Mouse (Mus musculus): ENCODE data around the gene Fbxw4. TPM values are rescaled to one million over a fixed set of nuclear protein-coding genes. Genes with fewer than 3 reads are reported as not detected.

The Fbxw4 gene
- total RNA-seq, 2 experiments from 2014 or later: 34.4 to 35.9 TPM

DNA sequence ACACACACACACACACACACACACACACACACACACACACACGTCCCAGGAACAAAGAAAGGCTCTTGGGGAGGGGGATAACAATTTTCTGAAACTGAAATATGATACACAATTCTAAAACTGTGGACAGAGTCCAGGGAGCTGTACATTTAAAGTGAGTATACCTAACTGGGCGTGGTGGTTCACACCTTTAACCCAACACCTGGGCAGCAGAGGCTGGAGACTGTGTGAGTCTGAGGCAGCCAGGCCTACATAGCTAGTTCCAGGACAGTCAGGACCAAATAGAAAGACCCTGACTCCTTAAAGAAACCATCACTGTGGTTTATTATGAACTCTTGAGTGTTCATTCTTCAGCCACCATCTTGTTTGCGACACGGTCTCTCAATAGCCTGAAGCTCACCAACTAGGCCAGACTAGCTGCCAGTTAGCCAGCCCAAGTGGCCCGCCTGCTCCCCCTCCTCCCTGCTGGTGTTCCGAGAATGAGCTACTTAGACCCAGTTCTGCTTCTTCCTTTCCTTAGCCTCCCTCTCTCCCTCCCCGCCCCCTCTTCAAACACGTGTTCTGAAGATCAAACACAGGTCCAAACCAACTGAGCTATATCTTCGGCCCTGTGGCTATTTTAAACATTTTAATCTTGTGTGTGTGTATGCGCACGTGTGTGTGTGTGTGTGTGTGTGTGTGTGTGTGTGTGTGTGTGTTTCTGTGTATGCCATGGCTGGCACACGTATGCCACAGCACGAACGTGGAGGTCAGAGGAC lies 40.2 kb downstream of the Fbxw4 start:
- intact Hi-C loops (cut with DNase I): no loop called here
- DNase-seq (ENCODE audit: low spot score in 2 of 2): no peak

DNA sequence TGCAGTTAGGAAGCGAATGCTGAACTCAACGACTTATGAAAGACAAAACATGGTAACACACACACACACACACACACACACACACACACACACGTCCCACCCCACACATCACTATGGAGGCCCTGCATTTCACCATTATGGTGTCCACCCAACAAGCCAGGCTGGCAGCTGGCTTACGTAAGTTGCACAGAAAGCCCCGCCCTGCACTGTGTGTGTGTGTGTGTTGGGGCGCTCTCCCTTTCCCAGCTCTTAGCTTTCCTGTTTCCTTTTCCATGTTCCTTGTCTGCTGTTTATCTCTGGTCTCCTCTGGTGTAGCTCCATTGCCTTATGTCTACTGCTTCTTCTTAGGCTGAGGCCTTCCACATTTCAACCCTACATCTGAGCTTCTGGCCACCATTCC lies 41.9 kb downstream of the Fbxw4 start:
- intact Hi-C loops (cut with DNase I): no loop called here
- no peak for DNase-seq (ENCODE audit: low spot score in 2 of 2)

DNA sequence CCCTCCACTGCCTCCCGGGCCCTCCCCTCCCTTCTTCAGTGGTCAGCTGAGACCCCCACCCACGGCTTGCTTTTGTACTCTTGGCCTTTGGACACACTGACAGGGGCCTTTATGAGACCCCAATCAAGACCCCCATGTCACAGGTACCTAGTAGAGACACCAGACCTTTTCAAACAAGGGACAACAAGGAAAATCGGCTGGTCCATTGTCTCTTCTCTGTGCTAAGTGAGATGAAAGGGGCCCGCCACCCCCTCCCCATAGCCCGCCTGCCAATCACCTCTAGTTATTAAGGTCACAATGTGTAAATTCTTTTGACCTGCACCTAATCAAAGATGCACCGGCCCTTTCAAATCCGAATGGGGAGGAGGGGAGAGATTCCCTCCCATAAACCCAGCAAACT lies 43.4 kb downstream of the Fbxw4 start:
- no peak for DNase-seq (ENCODE audit: low spot score in 2 of 2)
- intact Hi-C loops (cut with DNase I): no loop called here

DNA sequence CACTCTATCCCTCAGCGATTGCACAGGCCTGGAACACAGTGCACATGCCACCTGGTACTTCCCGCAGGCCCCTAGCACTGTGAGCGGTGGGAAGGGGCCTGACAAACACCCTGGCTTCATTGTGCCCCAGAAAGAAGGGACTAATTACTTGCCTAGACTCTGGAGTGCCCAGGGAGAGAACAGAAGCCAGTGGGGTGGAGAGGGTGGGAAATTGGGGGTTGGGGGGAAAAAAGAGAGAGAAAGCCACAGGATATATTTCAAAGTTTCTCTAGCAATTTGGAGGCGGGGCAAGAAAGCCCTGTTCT lies 43.9 kb downstream of the Fbxw4 start:
- intact Hi-C loops (cut with DNase I): no loop called here
- no peak for DNase-seq (ENCODE audit: low spot score in 2 of 2)

DNA sequence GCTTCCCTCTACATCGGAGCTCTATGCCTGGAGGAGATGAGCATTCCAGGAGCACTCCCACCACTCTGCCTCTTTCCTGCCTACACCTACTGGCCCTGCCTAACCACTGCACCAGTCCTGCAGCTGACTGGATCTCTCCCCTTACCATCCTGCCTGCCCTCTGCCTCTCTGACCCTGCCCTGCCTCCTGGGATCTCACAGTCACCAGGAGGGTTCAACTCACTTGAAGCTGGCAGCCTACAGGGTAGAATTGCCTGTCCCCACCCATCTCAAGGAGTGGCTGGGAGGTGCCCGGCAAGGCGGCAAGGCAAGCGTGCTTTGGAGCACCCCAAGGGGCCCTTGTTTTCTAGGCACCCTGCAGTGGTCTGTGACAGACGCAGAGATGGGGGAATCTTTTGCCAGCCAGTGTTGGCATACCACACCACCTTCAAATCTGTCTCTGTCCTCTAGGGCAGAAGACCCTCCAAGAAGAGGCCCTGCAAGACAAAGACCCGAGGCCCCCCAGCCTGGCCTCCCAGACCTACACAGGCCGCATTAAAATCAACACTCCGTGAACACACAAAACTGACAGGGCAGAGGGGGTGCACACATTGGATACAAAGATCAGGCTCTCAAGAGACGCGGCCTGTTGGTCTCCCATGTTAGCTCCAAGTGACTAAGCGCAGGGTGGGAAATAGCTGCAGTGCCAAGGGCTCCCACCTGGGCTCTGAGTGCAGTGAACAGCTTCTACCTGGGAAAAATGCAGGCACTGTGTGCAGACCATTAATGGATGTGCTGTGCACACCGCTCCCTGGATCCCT lies 44.5 kb downstream of the Fbxw4 start:
- intact Hi-C loops (cut with DNase I): no loop called here

DNA sequence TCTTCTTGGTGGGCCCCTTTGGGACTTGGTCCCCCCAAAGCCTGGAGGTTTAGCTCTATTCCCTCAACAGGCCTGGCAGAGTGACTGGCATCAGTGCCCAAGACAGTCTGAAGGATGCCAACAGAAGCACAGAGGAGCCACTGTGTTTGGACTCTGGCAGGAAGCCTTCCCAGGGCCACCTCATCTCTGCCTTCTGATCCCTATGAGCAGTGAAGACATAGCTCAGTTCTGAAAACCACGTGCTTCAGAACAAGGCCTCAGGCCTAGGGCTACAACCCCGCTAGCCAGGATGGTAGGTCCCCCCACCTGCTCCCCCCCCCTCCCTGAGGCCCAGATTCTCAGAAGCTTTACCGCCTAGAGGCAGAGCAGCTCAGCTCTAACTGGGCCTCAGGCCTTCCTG lies 45.2 kb downstream of the Fbxw4 start:
- DNase-seq (ENCODE audit: low spot score in 2 of 2): no peak
- intact Hi-C loops (cut with DNase I): no loop called here

More for the DNA sequence above, 44.5 kb downstream of the Fbxw4 start:
- no peak for DNase-seq (ENCODE audit: low spot score in 2 of 2)

DNA sequence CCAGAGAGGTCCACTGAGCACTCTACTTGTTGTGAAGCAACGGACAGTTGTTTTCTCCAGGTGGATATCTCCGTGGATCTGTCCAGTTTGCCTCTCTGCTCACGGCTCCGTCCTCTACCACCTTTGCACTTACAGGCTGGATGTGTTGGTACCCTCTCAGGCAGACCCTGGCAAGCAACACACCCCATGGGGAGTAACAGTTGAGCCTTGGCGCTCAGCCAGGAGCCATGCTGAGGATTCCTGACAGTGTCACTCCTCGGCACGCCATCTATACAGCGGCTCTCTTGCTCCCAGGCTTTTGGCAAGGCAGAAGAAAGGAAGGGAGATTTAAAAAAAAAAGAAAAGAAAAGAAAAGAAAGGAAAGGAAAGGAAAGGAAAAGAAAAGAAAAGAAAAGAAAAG lies 45.7 kb downstream of the Fbxw4 start:
- DNase-seq (ENCODE audit: low spot score in 2 of 2): no peak
- intact Hi-C loops (cut with DNase I): no loop called here

DNA sequence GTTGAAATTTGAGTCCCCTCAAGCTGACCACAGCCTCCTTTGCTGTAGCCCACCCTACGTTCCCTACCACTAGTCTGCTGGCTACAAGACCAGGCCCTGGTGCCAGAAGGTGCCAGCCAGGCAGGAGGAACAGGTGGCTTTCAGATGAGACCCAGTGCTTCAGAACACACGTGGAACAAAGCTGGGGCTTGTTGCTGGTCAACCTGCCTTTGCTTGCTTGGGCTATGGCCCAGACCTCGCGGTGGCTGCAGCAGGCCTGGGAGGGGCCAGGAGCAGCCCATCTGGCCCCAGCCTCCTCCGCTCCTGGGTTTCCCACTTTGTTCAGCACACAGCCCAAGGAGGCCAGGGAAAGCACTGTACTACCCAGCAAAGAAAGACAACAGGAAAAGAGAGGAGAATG lies 49.3 kb downstream of the Fbxw4 start:
- no peak for DNase-seq (ENCODE audit: low spot score in 2 of 2)
- intact Hi-C loops (cut with DNase I): no loop called here

DNA sequence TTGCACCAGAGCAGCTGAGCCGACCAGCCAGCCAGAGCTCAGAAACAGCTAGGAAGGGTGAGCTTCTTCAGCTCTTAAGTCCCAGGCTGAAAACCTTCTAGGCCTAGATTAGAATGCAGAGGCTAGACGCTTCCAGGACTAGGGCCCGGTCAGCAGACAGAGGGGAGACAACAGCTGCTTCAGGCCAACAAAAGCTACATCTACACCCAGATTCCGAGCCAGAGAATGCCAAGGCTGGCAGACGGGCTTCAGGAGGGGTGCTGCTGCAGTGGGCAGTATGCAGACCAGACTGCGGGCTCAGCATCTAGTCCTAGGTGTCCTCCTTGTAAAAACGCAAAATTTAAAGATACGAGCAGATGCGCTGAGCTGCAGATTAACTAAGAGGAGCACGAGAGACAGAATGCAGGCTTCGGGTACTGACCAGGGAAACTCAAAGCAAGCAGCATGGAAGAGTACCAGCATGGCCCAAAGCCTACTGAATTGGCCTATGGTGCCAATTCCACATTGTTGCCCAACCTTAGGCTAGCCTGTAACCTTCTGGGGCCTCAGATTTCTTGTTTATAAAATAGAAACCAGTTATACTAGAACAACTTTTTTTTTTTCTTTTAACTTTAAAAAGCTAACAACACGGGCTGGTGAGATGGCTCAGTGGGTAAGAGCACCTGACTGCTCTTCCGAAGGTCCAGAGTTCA lies 51.3 kb downstream of the Fbxw4 start:
- intact Hi-C loops (cut with DNase I): no loop called here

DNA sequence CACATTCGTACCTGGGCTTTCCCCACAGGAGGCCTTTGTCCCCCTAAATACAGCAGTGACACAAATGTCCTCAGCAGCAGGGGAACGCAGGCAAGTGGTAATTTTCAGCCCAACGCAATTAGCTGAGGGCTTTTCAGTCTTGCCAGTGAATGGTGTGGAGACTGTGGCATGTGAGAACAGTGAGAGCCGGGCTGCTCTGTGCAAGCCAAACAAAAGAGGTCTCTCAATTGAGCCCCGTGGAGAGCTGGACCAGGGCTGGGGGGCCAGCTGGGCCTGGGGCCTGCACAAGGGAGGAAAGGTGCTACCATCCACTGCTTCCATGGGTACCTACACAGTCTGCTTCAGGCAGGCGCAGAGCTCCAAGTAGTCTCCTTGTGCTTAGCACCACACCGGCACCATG lies 52.6 kb downstream of the Fbxw4 start:
- intact Hi-C loops (cut with DNase I): no loop called here
- no peak for DNase-seq (ENCODE audit: low spot score in 2 of 2)

More for the DNA sequence above, 51.3 kb downstream of the Fbxw4 start:
- no peak for DNase-seq (ENCODE audit: low spot score in 2 of 2)

DNA sequence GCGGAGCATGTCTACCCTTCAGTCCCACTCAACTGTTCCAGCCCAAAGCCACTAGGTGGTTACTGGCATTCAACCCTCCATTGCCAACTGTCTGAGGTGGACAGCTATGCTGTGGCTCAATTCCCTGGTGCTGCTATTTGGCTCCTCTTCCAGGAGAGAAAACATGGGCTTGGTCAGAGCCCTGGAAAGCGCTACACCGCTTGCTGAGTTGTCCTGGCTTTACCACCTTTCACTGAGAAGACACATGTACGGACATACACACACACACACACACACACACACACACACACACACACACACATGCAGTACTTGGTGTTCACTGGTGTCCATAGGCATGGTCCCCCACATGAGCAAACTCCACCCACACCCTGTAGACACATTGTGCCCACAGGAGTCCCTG lies 53.4 kb downstream of the Fbxw4 start:
- DNase-seq (ENCODE audit: low spot score in 2 of 2): no peak
- intact Hi-C loops (cut with DNase I): no loop called here

DNA sequence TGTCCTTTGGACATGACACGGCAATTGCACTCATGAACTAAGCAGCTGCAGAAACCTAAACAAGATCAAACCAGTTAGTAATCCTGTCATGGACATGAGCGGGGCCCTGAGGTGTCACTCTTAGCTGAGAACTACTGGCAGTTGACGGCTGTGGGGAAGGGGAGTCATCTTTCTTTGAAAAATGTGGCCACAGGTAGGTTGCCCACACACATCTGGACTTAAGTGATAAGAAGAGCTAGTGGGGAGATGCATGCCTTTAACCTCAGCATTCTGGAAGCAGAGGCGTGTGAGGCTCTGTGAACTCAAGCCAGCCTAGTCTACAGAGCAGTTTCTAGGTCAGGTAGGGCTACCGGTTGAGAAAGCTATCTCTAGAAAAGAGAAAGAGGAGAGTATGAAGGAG lies 57.5 kb downstream of the Fbxw4 start:
- intact Hi-C loops (cut with DNase I): no loop called here
- DNase-seq (ENCODE audit: low spot score in 2 of 2): no peak

DNA sequence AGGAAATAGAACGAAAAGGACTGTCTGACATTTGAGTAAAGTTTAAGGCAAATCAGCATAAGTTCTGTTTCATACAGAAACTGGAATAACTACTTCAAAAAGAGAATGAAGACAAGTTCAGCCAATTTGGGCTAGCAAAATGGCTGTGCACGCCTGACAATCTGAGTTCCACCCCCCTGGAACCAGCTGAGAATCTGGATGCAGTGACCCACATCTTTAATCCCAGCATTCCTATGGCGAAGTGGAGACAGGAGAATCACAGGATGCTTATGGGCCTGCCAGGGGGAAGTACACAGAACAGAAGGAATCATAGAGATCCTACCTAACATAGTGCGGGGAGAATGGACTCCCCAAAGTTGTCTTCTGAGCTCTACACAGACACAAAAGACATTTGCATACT lies 63.0 kb downstream of the Fbxw4 start:
- no peak for DNase-seq (ENCODE audit: low spot score in 2 of 2)
- intact Hi-C loops (cut with DNase I): no loop called here

DNA sequence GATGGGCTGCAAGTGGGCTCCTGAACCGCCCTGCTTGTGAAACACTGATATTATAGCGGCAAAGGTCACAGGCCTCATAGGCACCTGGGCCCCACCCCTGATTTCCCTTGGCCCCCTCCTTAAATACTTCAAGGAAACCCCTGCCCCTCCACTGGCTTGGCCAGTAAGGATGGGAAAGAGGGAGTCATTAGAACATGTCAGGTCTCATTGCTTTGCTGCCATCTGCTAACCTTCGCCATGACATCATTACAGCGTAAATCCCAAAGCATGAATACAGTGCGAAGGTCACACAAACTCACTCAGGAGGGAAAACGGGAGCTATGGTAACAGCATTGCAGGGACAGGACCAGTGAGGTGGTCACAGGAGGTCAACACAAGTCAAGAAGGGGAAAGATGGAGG lies 63.7 kb downstream of the Fbxw4 start:
- no peak for DNase-seq (ENCODE audit: low spot score in 2 of 2)
- intact Hi-C loops (cut with DNase I): no loop called here

DNA sequence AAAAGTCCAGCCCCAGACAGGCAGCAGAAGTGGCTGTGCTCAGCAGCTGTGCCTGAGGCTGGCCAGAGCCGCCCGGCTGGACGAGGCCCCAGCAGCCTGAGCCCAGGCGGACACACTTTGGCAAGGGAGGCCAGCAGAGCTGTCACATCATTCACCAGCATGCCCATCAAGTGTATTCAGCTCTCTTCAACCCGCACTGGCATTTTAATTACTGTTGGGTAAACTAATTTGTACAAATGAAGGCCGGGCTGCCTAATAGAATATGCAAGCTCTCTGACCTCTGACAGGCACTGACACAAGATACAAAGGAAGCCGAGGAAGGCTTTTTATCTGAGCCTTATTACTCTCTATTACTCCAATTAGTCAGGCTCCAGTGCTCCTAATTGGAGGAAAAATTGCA lies 64.1 kb downstream of the Fbxw4 start:
- DNase-seq (ENCODE audit: low spot score in 2 of 2): no peak
- intact Hi-C loops (cut with DNase I): no loop called here

DNA sequence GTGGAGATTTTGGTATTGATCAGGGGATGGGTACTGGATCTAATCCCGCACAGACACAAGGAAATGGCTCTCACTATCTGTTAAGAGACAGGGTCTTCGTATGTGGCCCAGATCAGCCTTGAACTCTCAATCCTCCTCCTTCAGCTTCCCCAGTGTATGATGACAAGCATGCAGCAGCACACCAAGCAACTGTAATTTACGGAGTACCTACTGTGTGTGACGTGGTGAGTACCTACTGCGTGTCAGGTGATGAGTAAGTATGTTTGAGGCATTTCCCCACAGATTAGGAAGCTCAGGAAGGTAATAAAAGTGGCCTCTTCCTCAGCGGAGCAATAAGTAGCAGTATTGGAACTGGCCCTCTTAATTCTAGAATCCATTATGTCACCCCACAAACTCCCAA lies 64.6 kb downstream of the Fbxw4 start:
- intact Hi-C loops (cut with DNase I): no loop called here
- no peak for DNase-seq (ENCODE audit: low spot score in 2 of 2)

DNA sequence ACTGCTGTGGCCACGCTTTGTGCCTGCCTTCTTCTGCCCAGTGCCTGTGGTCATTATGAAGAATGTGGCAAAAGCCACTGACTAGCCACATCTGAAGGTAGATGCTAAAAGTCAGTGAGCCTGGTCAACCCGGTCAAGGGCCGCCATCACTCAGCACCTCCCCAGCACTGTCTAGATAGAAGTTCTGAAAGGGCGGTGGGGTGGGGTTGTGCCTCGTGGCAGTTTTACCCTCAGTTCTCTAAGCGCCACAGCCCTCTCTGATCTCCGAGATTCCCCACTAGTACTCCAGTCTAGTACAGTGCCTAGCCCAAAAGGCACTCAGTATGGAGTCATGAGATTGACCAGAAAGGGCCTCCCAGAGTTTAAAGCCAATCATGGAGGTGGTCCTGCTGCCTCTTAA lies 66.0 kb downstream of the Fbxw4 start:
- intact Hi-C loops (cut with DNase I): no loop called here
- DNase-seq (ENCODE audit: low spot score in 2 of 2): no peak

DNA sequence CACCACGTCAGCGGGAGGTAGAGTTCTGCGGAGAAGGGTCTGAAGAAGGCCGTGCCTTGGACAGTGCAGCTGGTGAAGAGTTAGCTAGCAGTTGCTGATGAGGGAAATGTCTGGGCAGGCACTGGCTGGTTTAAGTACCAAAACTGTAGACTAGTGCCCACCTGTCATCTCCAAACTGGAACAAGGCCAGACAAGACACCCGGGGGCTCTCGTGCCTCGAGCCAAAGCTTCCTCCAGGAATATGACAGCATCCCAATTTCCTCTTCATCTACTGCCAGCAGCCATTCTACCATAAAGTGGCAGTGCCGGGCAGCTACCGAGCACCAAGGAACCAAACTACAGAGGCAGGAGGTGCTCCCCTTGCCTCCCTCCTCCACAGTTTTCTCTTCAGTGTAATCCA lies 67.2 kb downstream of the Fbxw4 start:
- intact Hi-C loops (cut with DNase I): no loop called here
- no peak for DNase-seq (ENCODE audit: low spot score in 2 of 2)

DNA sequence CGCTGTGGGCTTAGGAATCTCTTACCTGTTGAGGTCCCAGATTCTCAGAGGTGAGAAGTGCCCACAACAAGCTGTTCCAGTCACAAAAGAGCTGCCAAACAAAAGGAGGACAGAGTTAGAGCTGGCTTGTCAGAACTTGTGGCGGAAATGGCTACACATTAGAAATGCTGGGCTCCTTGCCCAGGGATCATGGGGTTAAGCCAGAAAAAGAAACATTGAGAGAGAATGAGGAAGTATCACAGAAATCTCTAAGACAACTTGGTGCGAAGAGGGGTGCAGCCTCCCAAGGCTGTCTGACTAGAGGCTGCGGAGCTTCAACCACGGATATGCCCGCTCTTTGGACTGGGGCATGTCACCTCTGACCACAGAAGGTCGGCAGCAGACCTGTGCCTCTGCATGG lies 68.4 kb downstream of the Fbxw4 start:
- intact Hi-C loops (cut with DNase I): no loop called here
- DNase-seq (ENCODE audit: low spot score in 2 of 2): no peak

DNA sequence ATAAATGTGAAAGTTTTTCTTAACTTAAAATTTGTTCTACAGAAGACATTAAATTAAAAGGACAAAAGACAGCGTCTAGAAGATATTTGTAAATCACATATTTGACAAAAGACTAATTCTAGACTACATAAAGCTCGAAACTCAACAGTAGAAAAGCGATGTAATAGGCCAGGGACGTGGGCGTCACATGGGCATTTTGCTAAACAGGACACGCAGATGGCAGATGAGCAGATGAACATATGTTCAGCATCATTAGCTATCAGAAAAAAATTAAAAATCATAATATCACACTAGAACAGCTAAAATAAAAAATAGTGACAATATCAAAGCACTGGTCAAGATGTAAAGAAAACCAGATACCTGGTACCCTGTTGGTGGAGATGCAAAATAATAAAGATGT lies 70.4 kb downstream of the Fbxw4 start:
- DNase-seq (ENCODE audit: low spot score in 2 of 2): no peak
- intact Hi-C loops (cut with DNase I): no loop called here

Measured in left cerebral cortex, postnatal 36 days (tissue).